Comparison of ENCODE assay signal across 8 mouse cellular contexts in genomic region chr6:143609100-143609499, GRCm38 (mm10).
DNase-seq lines count a peak whose midpoint lies in the region; ATAC-seq and TF ChIP-seq lines count a peak whose summit lies in the region.
"Had no signal": no experiment of that assay in that cellular context is flagged by ENCODE, and none has a peak within 500 bp of the region (broad histone marks: within the 10 kb centered on the region; RNA-seq: fewer than 3 reads in every experiment).

No protein-coding gene starts in this region.

- WGBS in liver, adult 2 months: 70% methylated on average over 1 of the region's 1 CpGs
- 52% methylated on average over 1 of the region's 1 CpGs for WGBS in liver, postnatal 0 days (ENCODE audit: insufficient replicate concordance)

- no peak for TF ChIP-seq EP300 in liver, postnatal 0 days (IDR thresholded peaks at IDR 0.05; ENCODE audit: low read depth)

- TF ChIP-seq CTCF in liver, adult 2 months (IDR thresholded peaks at IDR 0.05; ENCODE audit: low read depth, low read length): peak; percentile 60
- TF ChIP-seq CTCF in brain, embryonic 14.5 days (IDR thresholded peaks at IDR 0.05; ENCODE audit: borderline replicate concordance, extremely low read depth, insufficient read depth, insufficient read length): peak; percentile 65; the same call in 1 of the 2 replicates
- peak; percentile 85 for TF ChIP-seq CTCF in liver, postnatal 0 days (IDR thresholded peaks at IDR 0.05; ENCODE audit: low read depth)

- no peaks in the 10 kb centered on the region for H3K4me1 ChIP-seq in liver, adult 2 months (ENCODE audit: control insufficient read depth, insufficient read depth, low read length)
- H3K4me1 ChIP-seq in ES-E14 (ENCODE audit: control insufficient read depth in 2 of 2, insufficient read depth in 2 of 2, low read length in 2 of 2, poor library complexity in 1 of 2): peaks cover 0 to 10% of the 10 kb centered on the region in 2 experiments; a peak in 1 of 4 replicates
- H3K4me1 ChIP-seq in liver, postnatal 0 days (ENCODE audit: insufficient read depth): no peaks in the 10 kb centered on the region
- H3K4me1 ChIP-seq: neural tube, embryonic 12.5 days had no signal

- H3K9ac ChIP-seq in liver, adult 2 months (ENCODE audit: low read depth, low read length): no peak overlapping the region
- no peak overlapping the region for H3K9ac ChIP-seq in ES-E14 (ENCODE audit: insufficient read depth, low read depth, low read length, poor library complexity, severe bottlenecking)
- no peak overlapping the region for H3K9ac ChIP-seq in liver, postnatal 0 days (replicated peaks)
- H3K9ac ChIP-seq: neural tube, embryonic 12.5 days had no signal

- TF ChIP-seq POLR2A in liver, adult 2 months (IDR thresholded peaks at IDR 0.05; ENCODE audit: extremely low read depth, insufficient read depth, low read length): no peak
- TF ChIP-seq POLR2A in brain, embryonic 14.5 days (IDR thresholded peaks at IDR 0.05; ENCODE audit: borderline replicate concordance, extremely low read depth, insufficient read depth, insufficient read length, poor library complexity, severe bottlenecking): no peak

- in situ Hi-C loops in ES-E14 (cut with MboI; ENCODE audit: low sequenced_read_pairs in 2 of 2, unreplicated experiment in 2 of 2): no loop called here

- ATAC-seq in liver, postnatal 0 days: peak; percentile 47; the same call in 1 of the 2 replicates

- no peaks in the 10 kb centered on the region for H3K36me3 ChIP-seq in liver, adult 2 months (ENCODE audit: control insufficient read depth, insufficient read depth, low read length)
- H3K36me3 ChIP-seq in ES-E14 (ENCODE audit: control insufficient read depth, insufficient read depth, low read length, poor library complexity, severe bottlenecking): no peaks in the 10 kb centered on the region
- no peaks in the 10 kb centered on the region for H3K36me3 ChIP-seq in liver, postnatal 0 days (replicated peaks; ENCODE audit: insufficient read depth, low read length)
- H3K36me3 ChIP-seq: neural tube, embryonic 12.5 days had no signal

- no peak overlapping the region for H3K4me3 ChIP-seq in liver, adult 2 months (ENCODE audit: insufficient read depth, low read depth, low read length)
- H3K4me3 ChIP-seq in ES-E14 (ENCODE audit: insufficient read depth in 1 of 2, low read depth in 1 of 2, low read length in 2 of 2, poor library complexity in 1 of 2, severe bottlenecking in 1 of 2): no peak overlapping the region
- no peak overlapping the region for H3K4me3 ChIP-seq in liver, postnatal 0 days (ENCODE audit: low read depth, low read length)
- H3K4me3 ChIP-seq: neural tube, embryonic 12.5 days had no signal

- no peaks in the 10 kb centered on the region for H3K9me3 ChIP-seq in ES-E14 (ENCODE audit: control insufficient read depth, insufficient read depth, low read depth, low read length)
- no peaks in the 10 kb centered on the region for H3K9me3 ChIP-seq in liver, postnatal 0 days (ENCODE audit: low read length)
- H3K9me3 ChIP-seq: neural tube, embryonic 12.5 days had no signal

- no peak overlapping the region for H3K27ac ChIP-seq in liver, adult 2 months (replicated peaks; ENCODE audit: insufficient read depth, low read depth, low read length)
- no peak overlapping the region for H3K27ac ChIP-seq in ES-E14 (ENCODE audit: insufficient read depth, low read depth, low read length, poor library complexity, severe bottlenecking)
- H3K27ac ChIP-seq in liver, postnatal 0 days (ENCODE audit: low read depth): no peak overlapping the region
- H3K27ac ChIP-seq: neural tube, embryonic 12.5 days had no signal

- no peaks in the 10 kb centered on the region for H3K27me3 ChIP-seq in liver, adult 2 months (ENCODE audit: control insufficient read depth, insufficient read depth, low read length)
- H3K27me3 ChIP-seq in liver, postnatal 0 days (ENCODE audit: insufficient read depth, low read length): no peaks in the 10 kb centered on the region
- H3K27me3 ChIP-seq: neural tube, embryonic 12.5 days had no signal

- H3K79me2 ChIP-seq in liver, adult 2 months (ENCODE audit: control insufficient read depth, insufficient read depth, low read length): no peaks in the 10 kb centered on the region

- DNase-seq in liver, adult 2 months (ENCODE audit: extremely low read depth, low read depth, low spot score): peak; percentile 48
- DNase-seq in liver (no peak), ES-E14 (ENCODE audit: low read depth, low spot score) (no peak)
- DNase-seq in brain, embryonic 14.5 days (ENCODE audit: low read depth): peak; percentile 47
- peak; percentile 18 for DNase-seq in liver, postnatal 0 days
- no peak for DNase-seq in right cerebral cortex, adult 2 months (ENCODE audit: low spot score in 2 of 2)
- DNase-seq in left cerebral cortex, adult 18-20 months (ENCODE audit: low spot score in 2 of 2): no peak

- no peak overlapping the region for H3K4me2 ChIP-seq in liver, postnatal 0 days (ENCODE audit: low read depth, low read length)
- H3K4me2 ChIP-seq: neural tube, embryonic 12.5 days had no signal

TF ChIP-seq in ES-E14, 5 proteins besides CTCF, POLR2A, EP300 and RAD21:
- TF ChIP-seq ZNF384 (IDR thresholded peaks at IDR 0.05; ENCODE audit: low read depth, low read length) (no peak), ZC3H11A (IDR thresholded peaks at IDR 0.05; ENCODE audit: borderline replicate concordance, low read depth, low read length) (peak; percentile 35; the same call in 1 of the 2 replicates)
TF ChIP-seq in ES-E14: peak in this region for 1.

Comparison
In these comparisons a context has a peak if more than half of its experiments do, and no peak if none do; other contexts are left out.
1. DNase-seq: peak in liver, adult 2 months (single experiment), brain, embryonic 14.5 days (single experiment) and liver, postnatal 0 days (single experiment); none in liver (single experiment), ES-E14 (single experiment), right cerebral cortex, adult 2 months (0 of 2) and left cerebral cortex, adult 18-20 months (0 of 2).
2. Peak in every context shown above with its lines, with median percentiles within 50 percentile points of each other: CTCF ChIP-seq.